Mouse (Mus musculus): Measurements from ENCODE around the gene Ppie. TPM values are rescaled to one million over a fixed set of nuclear protein-coding genes. Genes with fewer than 3 reads are reported as not detected.

Ppie gene
- polyA plus RNA-seq, 1 experiment, result 34.8 TPM

DNA sequence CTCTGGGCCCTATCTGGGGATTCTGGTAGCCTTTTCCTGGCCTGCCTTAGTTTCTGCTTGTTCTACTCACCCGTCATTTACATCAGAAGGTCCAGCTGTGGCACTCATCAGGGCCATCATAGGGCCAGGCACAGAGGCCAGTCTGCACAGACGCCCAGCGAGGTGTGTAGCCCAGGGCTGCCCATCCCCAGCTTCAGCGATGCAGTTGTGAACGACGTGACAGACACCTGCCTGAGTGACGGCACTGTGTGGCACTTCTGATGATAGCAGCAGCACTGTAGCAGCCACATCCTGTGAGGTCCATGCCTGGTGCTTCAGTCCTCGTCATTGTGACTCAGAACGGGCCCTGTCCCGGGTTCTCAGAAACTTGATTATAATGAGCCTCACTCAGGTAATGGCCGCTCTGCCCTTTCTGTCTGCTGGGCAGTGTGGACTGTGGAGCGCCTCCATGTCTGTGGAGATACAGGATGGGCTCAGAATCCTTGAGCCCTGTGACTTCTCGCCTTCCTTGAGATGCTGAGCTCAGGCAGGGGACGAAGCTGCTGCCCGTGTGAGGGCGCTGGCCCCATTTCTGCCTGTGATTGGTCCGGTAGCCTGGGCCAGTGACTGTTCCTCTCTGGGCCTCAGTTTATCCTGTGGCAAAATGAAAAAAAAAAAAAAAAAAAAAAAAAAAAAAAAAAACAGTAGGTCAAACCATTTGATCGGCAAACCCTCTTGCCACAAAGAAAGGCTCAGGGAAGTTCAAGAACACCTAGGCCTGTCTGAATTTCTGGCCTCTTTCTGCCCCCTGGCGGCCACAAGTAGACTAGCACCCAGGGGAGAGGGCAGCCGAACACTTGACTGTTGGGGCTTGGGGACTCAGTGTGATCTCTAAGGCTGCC lies 57.2 kb downstream of the Ppie start:
- peak; percentile 87 for DNase-seq (ENCODE audit: low read depth)
- TF ChIP-seq CTCF (IDR thresholded peaks at IDR 0.05; ENCODE audit: borderline replicate concordance, extremely low read depth, insufficient read depth, insufficient read length), result peak; percentile 88
- no peak for TF ChIP-seq POLR2A (IDR thresholded peaks at IDR 0.05; ENCODE audit: borderline replicate concordance, extremely low read depth, insufficient read depth, insufficient read length, poor library complexity, severe bottlenecking)

DNA sequence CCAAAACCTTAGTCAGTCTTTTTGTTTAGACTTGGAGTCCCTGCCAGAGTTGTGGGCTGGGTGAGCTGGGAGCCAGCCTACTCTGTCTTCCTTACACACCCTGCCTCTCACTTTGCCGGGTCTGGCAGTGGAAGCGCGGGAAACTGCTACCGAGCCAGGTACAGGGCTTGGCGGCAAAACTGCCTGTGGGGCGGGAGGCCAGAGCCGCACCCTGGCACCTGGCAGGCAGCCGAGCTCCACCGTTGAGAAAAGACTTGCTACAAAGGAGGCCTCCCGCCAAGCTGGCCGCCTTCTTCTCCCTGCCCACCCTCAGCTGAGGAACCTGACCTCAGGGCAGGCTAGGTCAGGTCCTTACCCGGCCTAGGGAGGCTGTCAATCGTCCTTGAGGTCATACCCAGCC lies 59.0 kb downstream of the Ppie start:
- DNase-seq (ENCODE audit: low read depth), result peak; percentile 24
- TF ChIP-seq POLR2A (IDR thresholded peaks at IDR 0.05; ENCODE audit: borderline replicate concordance, extremely low read depth, insufficient read depth, insufficient read length, poor library complexity, severe bottlenecking) (no peak), CTCF (IDR thresholded peaks at IDR 0.05; ENCODE audit: borderline replicate concordance, extremely low read depth, insufficient read depth, insufficient read length) (no peak)

DNA sequence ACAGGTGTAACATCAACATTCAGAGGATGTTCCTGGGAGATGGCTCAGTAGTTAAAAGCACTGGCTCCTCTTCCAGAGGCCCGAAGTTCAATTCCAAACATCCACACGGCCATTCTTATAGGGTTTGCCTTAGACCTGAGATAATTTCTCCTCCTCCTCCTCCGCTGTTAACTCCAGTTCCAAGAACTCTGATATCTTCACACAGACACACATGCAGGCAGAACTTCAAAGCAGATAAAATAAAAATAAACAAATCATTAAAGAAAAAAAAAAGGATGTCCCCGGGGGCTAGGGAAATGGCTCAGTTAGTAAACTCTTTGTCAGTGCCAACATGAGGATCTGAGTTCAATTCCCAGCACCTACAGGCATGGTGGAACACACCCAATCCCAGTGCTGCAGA lies 61.5 kb downstream of the Ppie start:
- no peak for TF ChIP-seq CTCF (IDR thresholded peaks at IDR 0.05; ENCODE audit: borderline replicate concordance, extremely low read depth, insufficient read depth, insufficient read length)
- no peak for TF ChIP-seq POLR2A (IDR thresholded peaks at IDR 0.05; ENCODE audit: borderline replicate concordance, extremely low read depth, insufficient read depth, insufficient read length, poor library complexity, severe bottlenecking)
- DNase-seq (ENCODE audit: low read depth), result no peak

Other genes starting within 250 kb of the Ppie start
- 44.7 and 51.8 TPM in 2 replicates for gene Mfsd2a, start 178.8 kb downstream of the Ppie start, polyA plus RNA-seq (2012; rRNA removed)
- gene Mycl, start 144.3 kb downstream of the Ppie start, polyA plus RNA-seq (2012; rRNA removed), result 85.4 and 95.3 TPM in 2 replicates
- 19.5 and 20.4 TPM in 2 replicates for gene Trit1, start 123.4 kb downstream of the Ppie start, polyA plus RNA-seq (2012; rRNA removed)
- 0.59 and 0.75 TPM in 2 replicates for gene Bmp8b, start 34.8 kb downstream of the Ppie start, polyA plus RNA-seq (2012; rRNA removed)
- gene Oxct2b, start 23.7 kb downstream of the Ppie start, polyA plus RNA-seq (2012; rRNA removed), result 0.33 and 0.59 TPM in 2 replicates
- gene Hpcal4, start 43.3 kb upstream of the Ppie start, polyA plus RNA-seq (2012; rRNA removed), result 12.2 and 16.5 TPM in 2 replicates
- gene Nt5c1a, start 61.6 kb upstream of the Ppie start, polyA plus RNA-seq (2012; rRNA removed), result 0.22 TPM in 1 of 2 replicates, not detected in the other
- 3.4 and 7.5 TPM in 2 replicates for gene Heyl, start 93.6 kb upstream of the Ppie start, polyA plus RNA-seq (2012; rRNA removed)
- gene Pabpc4, start 122.4 kb upstream of the Ppie start, polyA plus RNA-seq (2012; rRNA removed), result 79.9 and 85.0 TPM in 2 replicates
- gene Oxct2a, start 183.7 kb upstream of the Ppie start, polyA plus RNA-seq (2012; rRNA removed), result 0.04 and 0.09 TPM in 2 replicates
- 0.15 and 0.25 TPM in 2 replicates for gene Bmp8a, start 203.3 kb upstream of the Ppie start, polyA plus RNA-seq (2012; rRNA removed)

All from brain, embryonic 14.5 days (tissue).